Mouse (Mus musculus) bone marrow, adult 2 months (tissue): ENCODE data around the gene Pla2g1b.

Experiments used
- CTCF ChIP-seq: fragments of 200-500 bp; IDR thresholded peaks from 2 replicates; pipeline ENCODE4 v1.5.1; 2011; ENCODE audit warnings: low read length, control low read depth; ENCODE audit not compliant: control insufficient read depth, insufficient read depth
- POLR2A ChIP-seq: fragments of 200-500 bp; IDR thresholded peaks from 2 replicates; pipeline ENCODE4 v1.6.1; 2011; ENCODE audit warnings: low read depth, mild to moderate bottlenecking, control low read depth, low read length, borderline replicate concordance; ENCODE audit not compliant: control insufficient read depth

- TF ChIP-seq CTCF (no peak), POLR2A (no peak)
These were observed 32.5 kb downstream of the Pla2g1b start for GRCm38 (mm10) chr5:115498307-115499240.
